ENCODE assay signal across 16 mouse cellular contexts in genomic region chr3:122433975-122434626, GRCm38 (mm10).
"Had no signal": no experiment of that assay in that cellular context is flagged by ENCODE, and none has a peak within 500 bp of the region (broad histone marks: within the 10 kb centered on the region; RNA-seq: fewer than 3 reads in every experiment).

No protein-coding gene starts in this region.

- H3K36me3 ChIP-seq: lung, embryonic 15.5 days; midbrain, embryonic 13.5 days; midbrain, embryonic 15.5 days; neural tube, embryonic 12.5 days; stomach, embryonic 15.5 days had no signal

- H3K4me2 ChIP-seq: lung, embryonic 15.5 days; midbrain, embryonic 11.5 days; midbrain, embryonic 13.5 days; midbrain, embryonic 15.5 days; stomach, embryonic 15.5 days had no signal

- H3K4me3 ChIP-seq: lung, embryonic 15.5 days; megakaryocyte, embryonic 14.5 days; midbrain, embryonic 13.5 days; midbrain, embryonic 15.5 days; neural tube, embryonic 12.5 days; stomach, embryonic 15.5 days had no signal

- ATAC-seq: lung, postnatal 0 days; midbrain, embryonic 13.5 days; midbrain, embryonic 15.5 days had no signal

- H3K9me3 ChIP-seq: lung, embryonic 15.5 days; megakaryocyte, embryonic 14.5 days; midbrain, embryonic 13.5 days; midbrain, embryonic 15.5 days; neural tube, embryonic 12.5 days; stomach, embryonic 15.5 days had no signal

- H3K27me3 ChIP-seq: lung, embryonic 15.5 days; midbrain, embryonic 13.5 days; midbrain, embryonic 15.5 days; neural tube, embryonic 12.5 days; stomach, embryonic 15.5 days had no signal

- H3K27ac ChIP-seq: lung, embryonic 15.5 days; macrophage; midbrain, embryonic 13.5 days; midbrain, embryonic 15.5 days; neural tube, embryonic 12.5 days; stomach, embryonic 15.5 days; stomach, postnatal 0 days had no signal

- DNase-seq: lung, adult 2 months; lung, postnatal 14 days; lung, postnatal 36 days; right cerebral cortex, postnatal 14 days; thymus, postnatal 14 days; thymus, postnatal 36 days had no signal

- H3K9ac ChIP-seq: lung, embryonic 15.5 days; midbrain, embryonic 13.5 days; midbrain, embryonic 15.5 days; neural tube, embryonic 12.5 days; stomach, embryonic 15.5 days had no signal

- H3K4me1 ChIP-seq: megakaryocyte, embryonic 14.5 days had no signal
